Mouse (Mus musculus): ENCODE measurements around the gene Mpdu1. TPM values are rescaled to one million over a fixed set of nuclear protein-coding genes. Genes with fewer than 3 reads are reported as not detected.

Gene Mpdu1
- polyA plus RNA-seq, 1 experiment from 2014 or later, result 82.6 TPM

GRCm38 (mm10) chr11:69655264-69656064 lies 7.0 kb downstream of the Mpdu1 start, which contains the start of gene Sox15:
TSS of gene Sox15 (plus strand) at chr11:69655314.
- Histone ChIP-seq H3K4me1 (replicated peaks; ENCODE audit: insufficient read depth, low read length) (no peaks in the 10 kb centered on the region), H3K9me3 (replicated peaks; ENCODE audit: low read length) (no peaks in the 10 kb centered on the region), H3K9ac (ENCODE audit: low read depth, low read length) (0 out of 2 replicates have a peak within 1 kb of the TSS, but pooled peaks have one; percentile 13), H3K36me3 (ENCODE audit: insufficient read depth, low read length) (peaks cover 49% of the 10 kb centered on the region), H3K27me3 (ENCODE audit: insufficient read depth, low read length) (no peaks in the 10 kb centered on the region), H3K4me3 (replicated peaks; ENCODE audit: low read depth, low read length) (no peak within 1 kb of the TSS), H3K4me2 (ENCODE audit: low read length) (peak within 1 kb of the TSS; percentile 37; the same call in 1 of the 2 replicates), H3K27ac (peak within 1 kb of the TSS; percentile 27; the same call in 1 of the 2 replicates)
- ATAC-seq (replicated peaks; ENCODE audit: low FRiP score, low read depth) (peak; percentile 46), DNase-seq (ENCODE audit: low spot score) (peak; percentile 91)
- 20% methylated on average over 34 of the region's 34 CpGs for WGBS
- TF ChIP-seq CTCF (IDR thresholded peaks at IDR 0.05; ENCODE audit: low read depth), result peak; percentile 83

- Histone ChIP-seq H3K9me3 (replicated peaks; ENCODE audit: low read length) (no peaks in the 10 kb centered on the region), H3K9ac (ENCODE audit: low read depth, low read length) (no peak overlapping the region), H3K27ac (peak overlapping the region; percentile 27; the same call in 1 of the 2 replicates), H3K36me3 (ENCODE audit: insufficient read depth, low read length) (peaks cover 56% of the 10 kb centered on the region), H3K27me3 (ENCODE audit: insufficient read depth, low read length) (no peaks in the 10 kb centered on the region), H3K4me2 (ENCODE audit: low read length) (no peak overlapping the region), H3K4me3 (replicated peaks; ENCODE audit: low read depth, low read length) (no peak overlapping the region), H3K4me1 (replicated peaks; ENCODE audit: insufficient read depth, low read length) (no peaks in the 10 kb centered on the region)
- ATAC-seq (replicated peaks; ENCODE audit: low FRiP score, low read depth), result no peak
- WGBS, result 34% methylated on average over 9 of the region's 9 CpGs
- TF ChIP-seq CTCF (IDR thresholded peaks at IDR 0.05; ENCODE audit: low read depth), result no peak
- no peak for DNase-seq (ENCODE audit: low spot score)
Observed at GRCm38 (mm10) chr11:69654760-69655159, 7.7 kb downstream of the Mpdu1 start.

GRCm38 (mm10) chr11:69653399-69653798 lies 9.0 kb downstream of the Mpdu1 start:
- DNase-seq (ENCODE audit: low spot score), result no peak

GRCm38 (mm10) chr11:69645860-69646259 lies 16.6 kb downstream of the Mpdu1 start:
- Histone ChIP-seq H3K4me2 (ENCODE audit: low read length) (no peak overlapping the region), H3K27ac (no peak overlapping the region), H3K27me3 (ENCODE audit: insufficient read depth, low read length) (no peaks in the 10 kb centered on the region), H3K9ac (ENCODE audit: low read depth, low read length) (no peak overlapping the region), H3K9me3 (replicated peaks; ENCODE audit: low read length) (no peaks in the 10 kb centered on the region), H3K36me3 (ENCODE audit: insufficient read depth, low read length) (peaks cover 79% of the 10 kb centered on the region), H3K4me3 (replicated peaks; ENCODE audit: low read depth, low read length) (no peak overlapping the region), H3K4me1 (replicated peaks; ENCODE audit: insufficient read depth, low read length) (no peaks in the 10 kb centered on the region)
- ATAC-seq (replicated peaks; ENCODE audit: low FRiP score, low read depth), result no peak
- no peak for TF ChIP-seq CTCF (IDR thresholded peaks at IDR 0.05; ENCODE audit: low read depth)
- WGBS, result 90% methylated on average over 5 of the region's 5 CpGs
- DNase-seq (ENCODE audit: low spot score), result no peak

More at GRCm38 (mm10) chr11:69653399-69653798, 9.0 kb downstream of the Mpdu1 start:
- Histone ChIP-seq H3K9ac (ENCODE audit: low read depth, low read length) (no peak overlapping the region), H3K27me3 (ENCODE audit: insufficient read depth, low read length) (no peaks in the 10 kb centered on the region), H3K4me2 (ENCODE audit: low read length) (no peak overlapping the region), H3K36me3 (ENCODE audit: insufficient read depth, low read length) (peaks cover 61% of the 10 kb centered on the region), H3K27ac (no peak overlapping the region), H3K4me3 (replicated peaks; ENCODE audit: low read depth, low read length) (no peak overlapping the region), H3K9me3 (replicated peaks; ENCODE audit: low read length) (no peaks in the 10 kb centered on the region), H3K4me1 (replicated peaks; ENCODE audit: insufficient read depth, low read length) (no peaks in the 10 kb centered on the region)
- TF ChIP-seq CTCF (IDR thresholded peaks at IDR 0.05; ENCODE audit: low read depth), result no peak
- no peak for ATAC-seq (replicated peaks; ENCODE audit: low FRiP score, low read depth)
- 72% methylated on average over 5 of the region's 5 CpGs for WGBS

- WGBS, result 78% methylated on average over 3 of the region's 3 CpGs
- Histone ChIP-seq H3K9ac (ENCODE audit: low read depth, low read length) (no peak overlapping the region), H3K4me2 (ENCODE audit: low read length) (peak overlapping the region; percentile 32)
Observed at GRCm38 (mm10) chr11:69635471-69635870, 27.0 kb downstream of the Mpdu1 start.

GRCm38 (mm10) chr11:69633128-69633866 lies 29.1 kb downstream of the Mpdu1 start:
- H3K27ac ChIP-seq, result peak overlapping the region; percentile 97
- no peaks in the 10 kb centered on the region for H3K36me3 ChIP-seq (ENCODE audit: insufficient read depth, low read length)
- H3K9me3 ChIP-seq (replicated peaks; ENCODE audit: low read length), result no peaks in the 10 kb centered on the region
- H3K27me3 ChIP-seq (ENCODE audit: insufficient read depth, low read length), result no peaks in the 10 kb centered on the region
- ATAC-seq (replicated peaks; ENCODE audit: low FRiP score, low read depth), result peak; percentile 57
- H3K4me1 ChIP-seq (replicated peaks; ENCODE audit: insufficient read depth, low read length), result peaks cover 12% of the 10 kb centered on the region; the same call in 1 of the 2 replicates
- H3K4me2 ChIP-seq (ENCODE audit: low read length), result peak overlapping the region; percentile 51
- peak overlapping the region; percentile 91 for H3K4me3 ChIP-seq (replicated peaks; ENCODE audit: low read depth, low read length)
- no peak for TF ChIP-seq CTCF (IDR thresholded peaks at IDR 0.05; ENCODE audit: low read depth)
- H3K9ac ChIP-seq (ENCODE audit: low read depth, low read length), result peak overlapping the region; percentile 97
- peak; percentile 72 for DNase-seq (ENCODE audit: low spot score)
- WGBS, result under 1% methylated on average over 38 of the region's 50 CpGs

More at GRCm38 (mm10) chr11:69635471-69635870, 27.0 kb downstream of the Mpdu1 start:
- no peaks in the 10 kb centered on the region for H3K27me3 ChIP-seq (ENCODE audit: insufficient read depth, low read length)
- no peaks in the 10 kb centered on the region for H3K9me3 ChIP-seq (replicated peaks; ENCODE audit: low read length)
- TF ChIP-seq CTCF (IDR thresholded peaks at IDR 0.05; ENCODE audit: low read depth), result no peak
- no peak for DNase-seq (ENCODE audit: low spot score)
- H3K36me3 ChIP-seq (ENCODE audit: insufficient read depth, low read length), result peaks cover 5% of the 10 kb centered on the region; the same call in 1 of the 2 replicates
- H3K27ac ChIP-seq, result no peak overlapping the region
- H3K4me3 ChIP-seq (replicated peaks; ENCODE audit: low read depth, low read length), result no peak overlapping the region
- peaks cover 12% of the 10 kb centered on the region; the same call in 1 of the 2 replicates for H3K4me1 ChIP-seq (replicated peaks; ENCODE audit: insufficient read depth, low read length)
- no peak for ATAC-seq (replicated peaks; ENCODE audit: low FRiP score, low read depth)

Measured in kidney, postnatal 0 days (tissue).